Mouse (Mus musculus) limb, embryonic 15.5 days (tissue): ENCODE data around the gene Ppp1r32. TPM values are rescaled to one million over a fixed set of nuclear protein-coding genes. Genes with fewer than 3 reads are reported as not detected.

Source experiments
- ATAC-seq: fragments of 200-750 bp; cut with Nextera tagmentation; 2 replicates; pipeline ENCODE4 v1.8.0; 2017; ENCODE audit warnings: low read depth, moderate TSS enrichment; ENCODE audit not compliant: insufficient number of reproducible peaks, low FRiP score, low TSS enrichment
- H3K27ac ChIP-seq: fragments of 300-500 bp; sonication (generic); 2 replicates; pipeline ENCODE4 v1.5.1; 2015; ENCODE audit warnings: moderate library complexity, mild to moderate bottlenecking, inconsistent platforms
- H3K27me3 ChIP-seq: fragments of 300-500 bp; sonication (generic); 2 replicates; pipeline ENCODE4 v1.6.1; 2015; ENCODE audit warnings: inconsistent platforms
- H3K36me3 ChIP-seq: fragments of 300-500 bp; sonication (generic); 2 replicates; pipeline ENCODE4 v1.6.1; 2015; ENCODE audit warnings: inconsistent platforms
- H3K4me1 ChIP-seq: fragments of 300-500 bp; sonication (generic); 2 replicates; pipeline ENCODE4 v1.6.1; 2015; ENCODE audit warnings: inconsistent platforms
- H3K4me2 ChIP-seq: fragments of 300-500 bp; sonication (generic); 2 replicates; pipeline ENCODE4 v1.6.1; 2015; ENCODE audit warnings: mild to moderate bottlenecking, inconsistent platforms
- H3K4me3 ChIP-seq: fragments of 300-500 bp; sonication (generic); 2 replicates; pipeline ENCODE4 v1.5.1; 2015; ENCODE audit warnings: mild to moderate bottlenecking, inconsistent platforms
- H3K9ac ChIP-seq: fragments of 300-500 bp; sonication (generic); 2 replicates; pipeline ENCODE4 v1.6.1; 2015; ENCODE audit warnings: inconsistent platforms
- H3K9me3 ChIP-seq: fragments of 300-500 bp; sonication (generic); 2 replicates; pipeline ENCODE4 v1.6.1; 2016; ENCODE audit warnings: inconsistent platforms
- WGBS: fragments of 180-500 bp; shearing (Covaris S2); methylation state at CpG from one replicate; pipeline ENCODE4 v1.1.7; 2015; 5-methylcytosine and 5-hydroxymethylcytosine counted together
- polyA plus RNA-seq: library from polyadenylated mRNA; unstranded; fragments of >200 nt; fragmentation: Nextera tagmentation; extraction: Ambion mirVana; gene quantifications from 2 replicates; pipeline ENCODE4 v1.2.1, GENCODE M21; 2015

The Ppp1r32 gene
- polyA plus RNA-seq, 1 experiment from 2014 or later = 0.13 TPM

GRCm38 (mm10) chr19:10497512-10498160 is 14.9 kb upstream of the Ppp1r32 start:
- Histone ChIP-seq H3K9me3 (no peaks in the 10 kb centered on the region), H3K4me1 (no peaks in the 10 kb centered on the region), H3K9ac (no peak overlapping the region), H3K27ac (no peak overlapping the region), H3K4me3 (no peak overlapping the region), H3K4me2 (no peak overlapping the region), H3K36me3 (peaks cover 32% of the 10 kb centered on the region), H3K27me3 (no peaks in the 10 kb centered on the region)
- ATAC-seq = no peak
- 55% methylated on average over 8 of the region's 8 CpGs for WGBS

- no peaks in the 10 kb centered on the region for H3K4me1 ChIP-seq
- no peak overlapping the region for H3K9ac ChIP-seq
- H3K4me2 ChIP-seq = no peak overlapping the region
- H3K36me3 ChIP-seq = peaks cover 30% of the 10 kb centered on the region
- ATAC-seq = no peak
- H3K4me3 ChIP-seq = no peak overlapping the region
- WGBS = 65% methylated on average over 2 of the region's 2 CpGs
- H3K9me3 ChIP-seq = no peaks in the 10 kb centered on the region
- H3K27ac ChIP-seq = no peak overlapping the region
- H3K27me3 ChIP-seq = no peaks in the 10 kb centered on the region
Observed at GRCm38 (mm10) chr19:10496976-10497375, 14.2 kb upstream of the Ppp1r32 start.

- Histone ChIP-seq H3K36me3 (peaks cover 17% of the 10 kb centered on the region), H3K9me3 (no peaks in the 10 kb centered on the region), H3K4me2 (no peak overlapping the region), H3K4me3 (no peak overlapping the region), H3K4me1 (no peaks in the 10 kb centered on the region), H3K27me3 (no peaks in the 10 kb centered on the region), H3K27ac (no peak overlapping the region), H3K9ac (no peak overlapping the region)
- ATAC-seq = no peak
- 88% methylated on average over 1 of the region's 1 CpGs for WGBS
Observed at GRCm38 (mm10) chr19:10495670-10496069, 12.9 kb upstream of the Ppp1r32 start.

DNA sequence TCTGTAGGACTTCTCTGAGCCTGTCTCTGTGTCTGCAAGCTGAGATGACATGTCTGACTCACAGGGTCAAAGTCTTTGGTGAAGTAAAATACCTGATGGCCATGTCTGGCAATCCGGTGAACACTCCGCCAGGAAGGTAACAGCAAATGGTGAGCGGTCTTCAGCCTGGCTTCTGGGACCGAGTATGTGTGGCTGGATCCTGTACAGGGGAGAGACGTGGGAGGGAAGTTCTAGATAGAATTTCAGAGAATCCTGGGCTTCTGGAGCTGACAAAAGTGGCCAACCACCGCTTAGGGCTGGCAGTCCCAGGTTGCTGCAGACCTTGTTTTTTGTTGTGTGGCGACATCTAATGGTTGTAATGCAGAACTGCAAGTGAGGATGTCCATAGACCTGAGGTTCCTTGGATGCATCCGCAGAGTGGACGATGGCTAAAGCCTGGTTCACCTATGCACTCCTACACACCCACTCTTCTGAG is 3.6 kb upstream of the Ppp1r32 start:
- ATAC-seq = no peak

GRCm38 (mm10) chr19:10479541-10479940 is 3.2 kb downstream of the Ppp1r32 start:
- WGBS = 41% methylated on average over 4 of the region's 4 CpGs
- ATAC-seq = no peak
- Histone ChIP-seq H3K9ac (no peak overlapping the region), H3K27ac (no peak overlapping the region), H3K4me2 (no peak overlapping the region), H3K4me1 (no peaks in the 10 kb centered on the region), H3K4me3 (no peak overlapping the region), H3K9me3 (no peaks in the 10 kb centered on the region), H3K36me3 (no peaks in the 10 kb centered on the region), H3K27me3 (no peaks in the 10 kb centered on the region; the same call in 1 of the 2 replicates)

More for the DNA sequence above, 3.6 kb upstream of the Ppp1r32 start:
- Histone ChIP-seq H3K27ac (no peak overlapping the region), H3K4me2 (no peak overlapping the region), H3K4me3 (no peak overlapping the region), H3K27me3 (peaks cover 13% of the 10 kb centered on the region), H3K9me3 (no peaks in the 10 kb centered on the region), H3K9ac (no peak overlapping the region), H3K4me1 (0 out of 2 replicates have a peak, but pooled peaks cover 2% of the 10 kb centered on the region), H3K36me3 (no peaks in the 10 kb centered on the region)
- WGBS = 14% methylated on average over 9 of the region's 9 CpGs

- no peaks in the 10 kb centered on the region for H3K9me3 ChIP-seq
- WGBS = 16% methylated on average over 6 of the region's 6 CpGs
- no peak overlapping the region for H3K4me2 ChIP-seq
- no peaks in the 10 kb centered on the region for H3K4me1 ChIP-seq
- no peak overlapping the region for H3K9ac ChIP-seq
- no peaks in the 10 kb centered on the region for H3K36me3 ChIP-seq
- H3K27me3 ChIP-seq = no peaks in the 10 kb centered on the region
- ATAC-seq = no peak
- H3K4me3 ChIP-seq = no peak overlapping the region
- no peak overlapping the region for H3K27ac ChIP-seq
Observed at GRCm38 (mm10) chr19:10473779-10474178, 8.9 kb downstream of the Ppp1r32 start.

DNA sequence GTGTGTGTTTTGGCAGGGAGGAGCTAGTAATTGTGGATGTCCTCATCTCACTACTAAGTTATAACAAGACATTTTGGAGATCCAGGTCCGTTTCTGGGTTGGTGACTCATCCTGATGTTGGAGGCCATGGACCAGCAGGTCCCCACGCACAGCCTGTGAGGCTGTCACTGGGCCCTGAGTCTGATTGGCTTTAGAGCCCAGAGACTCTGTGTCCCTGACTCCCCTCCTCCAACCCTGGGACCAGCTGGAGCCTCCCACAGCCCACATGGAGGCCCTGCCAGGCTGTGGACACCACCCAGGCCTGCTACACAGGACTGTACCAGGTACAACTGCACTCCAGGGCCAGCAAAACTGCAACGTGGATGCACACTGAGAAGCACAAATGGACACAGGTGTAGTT is 9.8 kb downstream of the Ppp1r32 start:
- Histone ChIP-seq H3K9ac (no peak overlapping the region), H3K9me3 (no peaks in the 10 kb centered on the region), H3K27ac (no peak overlapping the region), H3K4me2 (no peak overlapping the region), H3K4me3 (no peak overlapping the region), H3K27me3 (no peaks in the 10 kb centered on the region), H3K36me3 (no peaks in the 10 kb centered on the region), H3K4me1 (no peaks in the 10 kb centered on the region)
- ATAC-seq = no peak
- WGBS = 72% methylated on average over 3 of the region's 3 CpGs

DNA sequence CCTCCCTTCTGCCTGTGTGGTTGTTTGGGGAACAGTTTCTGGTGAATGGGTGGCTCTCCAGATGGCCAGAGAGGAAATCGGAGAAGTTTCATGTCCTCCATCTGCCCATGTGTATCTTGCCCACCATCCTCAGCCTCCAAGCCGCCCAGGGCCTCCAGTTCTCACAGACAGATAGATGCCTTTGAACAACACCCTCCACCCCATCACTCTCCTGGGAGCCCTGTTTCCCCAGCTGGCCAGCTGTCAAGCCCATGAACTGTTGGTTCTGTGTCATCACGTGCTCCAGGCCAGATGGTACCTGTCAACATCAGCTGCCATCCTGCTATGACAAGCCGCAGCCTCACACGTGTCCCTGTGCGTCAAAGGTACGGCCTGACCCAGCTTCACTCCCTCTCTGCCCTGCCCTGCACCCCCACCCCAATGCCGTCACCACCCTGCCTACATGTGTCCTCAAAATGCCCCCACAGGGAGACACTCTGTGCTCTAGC is 13.5 kb downstream of the Ppp1r32 start:
- no peak for ATAC-seq
- Histone ChIP-seq H3K4me3 (no peak overlapping the region), H3K4me2 (no peak overlapping the region), H3K27me3 (peaks cover 3% of the 10 kb centered on the region; the same call in 1 of the 2 replicates), H3K4me1 (no peaks in the 10 kb centered on the region), H3K36me3 (no peaks in the 10 kb centered on the region), H3K9ac (no peak overlapping the region), H3K27ac (no peak overlapping the region), H3K9me3 (no peaks in the 10 kb centered on the region)
- WGBS = 59% methylated on average over 8 of the region's 8 CpGs

GRCm38 (mm10) chr19:10464427-10464826 is 18.3 kb downstream of the Ppp1r32 start:
- WGBS = 27% methylated on average over 4 of the region's 4 CpGs
- no peak for ATAC-seq
- Histone ChIP-seq H3K4me1 (peaks cover 5% of the 10 kb centered on the region; the same call in 1 of the 2 replicates), H3K36me3 (no peaks in the 10 kb centered on the region), H3K27me3 (peaks cover 45% of the 10 kb centered on the region), H3K4me2 (no peak overlapping the region), H3K27ac (no peak overlapping the region), H3K9ac (no peak overlapping the region), H3K4me3 (no peak overlapping the region), H3K9me3 (no peaks in the 10 kb centered on the region)

DNA sequence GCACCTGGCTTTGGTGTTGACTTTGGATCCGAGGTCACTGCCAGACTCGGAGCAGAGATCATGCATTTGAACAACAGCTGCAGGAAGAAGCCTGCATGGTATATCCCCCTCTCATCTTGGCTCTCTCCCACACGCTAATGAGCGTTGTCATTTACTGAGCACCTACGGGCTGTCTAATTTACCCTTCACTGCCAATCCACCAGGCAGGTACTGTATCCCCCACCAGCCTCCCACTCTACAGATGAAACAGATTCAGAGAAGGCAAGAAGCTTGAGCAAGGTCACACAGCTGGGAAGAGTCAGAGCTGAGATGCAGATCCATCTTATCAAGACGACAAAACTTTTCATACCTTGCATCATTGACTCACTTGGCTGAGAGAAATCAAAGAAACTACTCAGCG is 21.1 kb downstream of the Ppp1r32 start:
- Histone ChIP-seq H3K4me3 (no peak overlapping the region), H3K4me2 (no peak overlapping the region), H3K4me1 (peaks cover 21% of the 10 kb centered on the region), H3K27ac (no peak overlapping the region), H3K9ac (no peak overlapping the region), H3K36me3 (no peaks in the 10 kb centered on the region), H3K9me3 (no peaks in the 10 kb centered on the region), H3K27me3 (peaks cover 73% of the 10 kb centered on the region)
- 38% methylated on average over 7 of the region's 7 CpGs for WGBS
- ATAC-seq = no peak

- H3K4me3 ChIP-seq = no peak overlapping the region
- no peak for ATAC-seq
- H3K27ac ChIP-seq = no peak overlapping the region
- peaks cover 25% of the 10 kb centered on the region for H3K4me1 ChIP-seq
- peaks cover 90% of the 10 kb centered on the region for H3K27me3 ChIP-seq
- no peaks in the 10 kb centered on the region for H3K36me3 ChIP-seq
- H3K4me2 ChIP-seq = no peak overlapping the region
- H3K9me3 ChIP-seq = no peaks in the 10 kb centered on the region
- 51% methylated on average over 11 of the region's 11 CpGs for WGBS
- no peak overlapping the region for H3K9ac ChIP-seq
Observed at GRCm38 (mm10) chr19:10459907-10460306, 22.8 kb downstream of the Ppp1r32 start.

DNA sequence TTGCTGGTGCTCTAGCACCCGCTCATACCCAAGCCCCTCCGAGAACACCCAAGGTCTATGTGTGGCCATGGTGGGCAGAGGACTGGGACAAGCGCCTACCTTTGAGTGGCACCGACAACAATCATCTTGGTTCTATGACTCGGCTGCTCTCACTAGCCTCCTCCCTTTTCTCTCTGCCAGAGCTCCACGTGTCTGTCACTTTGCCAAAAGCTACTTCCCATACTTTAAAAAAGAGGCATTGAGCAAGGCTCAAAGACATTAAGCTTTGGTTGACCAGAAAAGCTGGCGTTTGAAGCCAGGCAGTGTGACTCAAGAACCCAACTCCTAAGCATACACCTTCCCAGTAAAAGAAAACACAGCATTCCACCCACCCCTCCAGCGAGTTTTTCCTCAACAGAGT is 24.6 kb downstream of the Ppp1r32 start:
- H3K4me3 ChIP-seq = peak overlapping the region; percentile 54
- 19% methylated on average over 8 of the region's 8 CpGs for WGBS
- H3K27me3 ChIP-seq = peaks cover 94% of the 10 kb centered on the region
- H3K9ac ChIP-seq = no peak overlapping the region
- peak overlapping the region; percentile 96 for H3K4me2 ChIP-seq
- no peaks in the 10 kb centered on the region for H3K9me3 ChIP-seq
- no peak for ATAC-seq
- no peaks in the 10 kb centered on the region for H3K36me3 ChIP-seq
- H3K4me1 ChIP-seq = peaks cover 25% of the 10 kb centered on the region
- H3K27ac ChIP-seq = no peak overlapping the region
